Mouse (Mus musculus) bone marrow, adult 2 months (tissue): ENCODE measurements at regions not wholly inside any gene's neighbourhood (a gene's known extent, or its start where the extent isn't known, plus 50 kb on each side); places are given as distances from the start of the nearest gene placed in this dataset.
"Not testable (repeated sequence)": the region's sequence is repeated elsewhere in the genome, so short reads cannot be mapped to it uniquely, and the experiment has no call there.

Experiments used
- H3K27ac ChIP-seq: fragments of 200-500 bp; 2 replicates; pipeline ENCODE4 v1.5.1; 2012; ENCODE audit warnings: low read depth, mild to moderate bottlenecking, control low read depth, inconsistent platforms, low read length; ENCODE audit not compliant: control insufficient read depth, poor library complexity, insufficient read depth
- H3K4me1 ChIP-seq: fragments of 200-500 bp; 2 replicates; pipeline ENCODE4 v1.6.1; 2011; ENCODE audit warnings: low read length; ENCODE audit not compliant: control insufficient read depth, insufficient read depth
- H3K4me3 ChIP-seq: fragments of 200-500 bp; replicated peaks from 2 replicates; pipeline ENCODE3; 2011; ENCODE audit warnings: mild to moderate bottlenecking, low read depth, low read length, control low read depth; ENCODE audit not compliant: control insufficient read depth
- CTCF ChIP-seq: fragments of 200-500 bp; IDR thresholded peaks from 2 replicates; pipeline ENCODE4 v1.5.1; 2011; ENCODE audit warnings: low read length, control low read depth; ENCODE audit not compliant: control insufficient read depth, insufficient read depth
- POLR2A ChIP-seq: fragments of 200-500 bp; IDR thresholded peaks from 2 replicates; pipeline ENCODE4 v1.6.1; 2011; ENCODE audit warnings: low read depth, mild to moderate bottlenecking, control low read depth, low read length, borderline replicate concordance; ENCODE audit not compliant: control insufficient read depth
- WGBS: fragments of 180-500 bp; shearing (Covaris S2); methylation state at CpG from one replicate; pipeline ENCODE4 v1.1.7; 2018; 5-methylcytosine and 5-hydroxymethylcytosine counted together

- not testable (repeated sequence) for H3K4me3 ChIP-seq, H3K27ac ChIP-seq, H3K4me1 ChIP-seq
- 53% methylated on average over 1 of the region's 1 CpGs for whole genome bisulfite sequencing
Observed at GRCm38 (mm10) chr17:13654606-13655005, 105.7 kb upstream of the Afdn start.

GRCm38 (mm10) chr17:13656065-13656464 lies 104.3 kb upstream of the Afdn start:
- H3K27ac ChIP-seq, result no peak overlapping the region
- TF ChIP-seq CTCF (no peak), POLR2A (no peak)
- 49% methylated on average over 3 of the region's 3 CpGs for WGBS
- no peak overlapping the region for H3K4me3 ChIP-seq
- H3K4me1 ChIP-seq, result peaks cover 6% of the 10 kb centered on the region

- H3K27ac ChIP-seq, result no peak overlapping the region
- TF ChIP-seq CTCF (no peak), POLR2A (no peak)
- H3K4me3 ChIP-seq, result no peak overlapping the region
- H3K4me1 ChIP-seq, result peaks cover 6% of the 10 kb centered on the region
- 38% methylated on average over 13 of the region's 15 CpGs for WGBS
Observed at GRCm38 (mm10) chr17:13656485-13657181, 103.7 kb upstream of the Afdn start.

GRCm38 (mm10) chr17:13657182-13657562 lies 103.2 kb upstream of the Afdn start:
- WGBS, result 80% methylated on average over 10 of the region's 10 CpGs
- TF ChIP-seq POLR2A, result no peak
- TF ChIP-seq CTCF, result no peak
- no peak overlapping the region for H3K4me3 ChIP-seq
- H3K4me1 ChIP-seq, result peaks cover 6% of the 10 kb centered on the region
- no peak overlapping the region for H3K27ac ChIP-seq

GRCm38 (mm10) chr17:13657656-13658292 lies 102.6 kb upstream of the Afdn start:
- Histone ChIP-seq H3K4me1 (peaks cover 6% of the 10 kb centered on the region), H3K4me3 (no peak overlapping the region), H3K27ac (no peak overlapping the region)
- 78% methylated on average over 9 of the region's 9 CpGs for WGBS
- TF ChIP-seq POLR2A (no peak), CTCF (no peak)

- no peak for TF ChIP-seq CTCF
- TF ChIP-seq POLR2A, result no peak
- WGBS, result 56% methylated on average over 3 of the region's 3 CpGs
Observed at GRCm38 (mm10) chr17:13658321-13658978, 101.9 kb upstream of the Afdn start.

GRCm38 (mm10) chr17:13659103-13659502 lies 101.2 kb upstream of the Afdn start:
- TF ChIP-seq POLR2A, result 0 out of 2 replicates have a peak, but pooled peaks have one; percentile 17
- TF ChIP-seq CTCF, result no peak
- Histone ChIP-seq H3K27ac (peak overlapping the region; percentile 58), H3K4me3 (peak overlapping the region; percentile 44), H3K4me1 (peaks cover 6% of the 10 kb centered on the region)
- WGBS, result 20% methylated on average over 8 of the region's 8 CpGs

More at GRCm38 (mm10) chr17:13658321-13658978, 101.9 kb upstream of the Afdn start:
- Histone ChIP-seq H3K27ac (no peak overlapping the region), H3K4me1 (peaks cover 6% of the 10 kb centered on the region), H3K4me3 (no peak overlapping the region)

GRCm38 (mm10) chr17:13659943-13660342 lies 100.4 kb upstream of the Afdn start:
- Histone ChIP-seq H3K4me3 (peak overlapping the region; percentile 34), H3K4me1 (peaks cover 6% of the 10 kb centered on the region), H3K27ac (no peak overlapping the region; the same call in 1 of the 2 replicates)
- 3% methylated on average over 4 of the region's 4 CpGs for WGBS
- no peak for TF ChIP-seq CTCF
- TF ChIP-seq POLR2A, result no peak
